Mouse (Mus musculus): ENCODE results near the gene Lag3.

Lag3 gene

GRCm38 (mm10) chr6:124919695-124920317, 8.3 kb upstream of the Lag3 start, which contains the start of gene Ptms:
TSS of gene Ptms (minus strand) at chr6:124920103.
- peak; percentile 97 for DNase-seq

GRCm38 (mm10) chr6:124918890-124919627, 7.6 kb upstream of the Lag3 start:
- DNase-seq = no peak

- DNase-seq = no peak
Observed at GRCm38 (mm10) chr6:124918331-124918690, 6.8 kb upstream of the Lag3 start.

- DNase-seq = peak; percentile 94
Observed at GRCm38 (mm10) chr6:124917518-124918330, 6.2 kb upstream of the Lag3 start.

- peak; percentile 93 for DNase-seq
Observed at GRCm38 (mm10) chr6:124916695-124917517, 5.4 kb upstream of the Lag3 start.

- DNase-seq = peak; percentile 54
Observed at GRCm38 (mm10) chr6:124915942-124916694, 4.6 kb upstream of the Lag3 start.

- no peak for DNase-seq
Observed at GRCm38 (mm10) chr6:124915160-124915941, 3.8 kb upstream of the Lag3 start.

- DNase-seq = no peak
Observed at GRCm38 (mm10) chr6:124914511-124914910, 3.0 kb upstream of the Lag3 start.

GRCm38 (mm10) chr6:124913721-124914285, 2.3 kb upstream of the Lag3 start:
- DNase-seq = no peak

- DNase-seq = no peak
Observed at GRCm38 (mm10) chr6:124913214-124913613, 1.7 kb upstream of the Lag3 start.

- peak; percentile 71 for DNase-seq
Observed at GRCm38 (mm10) chr6:124910032-124910431, 1.5 kb downstream of the Lag3 start.

- DNase-seq = no peak
Observed at GRCm38 (mm10) chr6:124907767-124908166, 3.7 kb downstream of the Lag3 start.

- DNase-seq = no peak
Observed at GRCm38 (mm10) chr6:124904991-124905860, 6.3 kb downstream of the Lag3 start.

- DNase-seq = peak; percentile 88
Observed at GRCm38 (mm10) chr6:124904161-124904981, 7.1 kb downstream of the Lag3 start.

GRCm38 (mm10) chr6:124903580-124904151, 7.8 kb downstream of the Lag3 start:
- peak; percentile 94 for DNase-seq

GRCm38 (mm10) chr6:124901851-124902250, 9.7 kb downstream of the Lag3 start:
- DNase-seq = no peak

- no peak for DNase-seq
Observed at GRCm38 (mm10) chr6:124900801-124901480, 10.6 kb downstream of the Lag3 start.
